Mouse (Mus musculus) ES-E14 (cell line): ENCODE data around the gene Pax8.

ENCODE experiments used
- MAFK ChIP-seq: IDR thresholded peaks from 2 replicates; pipeline ENCODE4 v1.6.1; 2014; ENCODE audit warnings: mild to moderate bottlenecking, low read depth, low read length, inconsistent platforms; ENCODE audit not compliant: insufficient read depth
- ZC3H11A ChIP-seq: IDR thresholded peaks from 2 replicates; pipeline ENCODE4 v1.6.1; 2012; ENCODE audit warnings: low read depth, mild to moderate bottlenecking, inconsistent platforms, low read length, borderline replicate concordance
- ZNF384 ChIP-seq: IDR thresholded peaks from 2 replicates; pipeline ENCODE4 v1.6.1; 2012; ENCODE audit warnings: low read depth, low read length, inconsistent platforms

- no peak for TF ChIP-seq MAFK
- no peak for TF ChIP-seq ZC3H11A
- no peak for TF ChIP-seq ZNF384
Measured at GRCm38 (mm10) chr2:24488660-24489059, 13.3 kb upstream of the Pax8 start.
